Mouse (Mus musculus) retina, postnatal 1 day (tissue): ENCODE results near the gene Atp5g2.
"Not testable (repeated sequence)": the region's sequence is repeated elsewhere in the genome, so short reads cannot be mapped to it uniquely, and the experiment has no call there.

Source experiments
- DNase-seq: peaks from one replicate; pipeline ENCODE4 v3.0.0-alpha.2; 2012

Gene Atp5g2

GRCm38 (mm10) chr15:102665494-102665893, 6.7 kb downstream of the Atp5g2 start:
- DNase-seq: peak; percentile 66

GRCm38 (mm10) chr15:102663825-102664224, 8.3 kb downstream of the Atp5g2 start:
- no peak for DNase-seq

GRCm38 (mm10) chr15:102662601-102663000, 9.6 kb downstream of the Atp5g2 start:
- not testable (repeated sequence) for DNase-seq

GRCm38 (mm10) chr15:102657926-102658381, 14.2 kb downstream of the Atp5g2 start:
- peak; percentile 14 for DNase-seq

- no peak for DNase-seq
Observed at GRCm38 (mm10) chr15:102656658-102657057, 15.5 kb downstream of the Atp5g2 start.

GRCm38 (mm10) chr15:102651928-102652660, 20.1 kb downstream of the Atp5g2 start:
- DNase-seq: not testable (repeated sequence)

- DNase-seq: no peak
Observed at GRCm38 (mm10) chr15:102651107-102651506, 21.0 kb downstream of the Atp5g2 start.

GRCm38 (mm10) chr15:102635817-102636216, 36.3 kb downstream of the Atp5g2 start:
- no peak for DNase-seq

- no peak for DNase-seq
Observed at GRCm38 (mm10) chr15:102634684-102635083, 37.5 kb downstream of the Atp5g2 start.

- DNase-seq: no peak
Observed at GRCm38 (mm10) chr15:102625687-102626055, 46.5 kb downstream of the Atp5g2 start.

- DNase-seq: peak; percentile 99
Observed at GRCm38 (mm10) chr15:102624970-102625686, 47.0 kb downstream of the Atp5g2 start, which contains the start of the genes Gm28047 and Atf7. TSS of gene Gm28047 (minus strand) at chr15:102625067. TSS of gene Atf7 (minus strand) at chr15:102625464.

- peak; percentile 31 for DNase-seq
Observed at GRCm38 (mm10) chr15:102624291-102624969, 47.7 kb downstream of the Atp5g2 start.

GRCm38 (mm10) chr15:102623121-102623520, 49.0 kb downstream of the Atp5g2 start:
- DNase-seq: no peak

GRCm38 (mm10) chr15:102622536-102622935, 49.6 kb downstream of the Atp5g2 start:
- DNase-seq: no peak

GRCm38 (mm10) chr15:102620765-102621164, 51.4 kb downstream of the Atp5g2 start:
- no peak for DNase-seq

GRCm38 (mm10) chr15:102619486-102619885, 52.7 kb downstream of the Atp5g2 start:
- DNase-seq: no peak

- no peak for DNase-seq
Observed at GRCm38 (mm10) chr15:102617654-102618053, 54.5 kb downstream of the Atp5g2 start.

GRCm38 (mm10) chr15:102616174-102616573, 56.0 kb downstream of the Atp5g2 start:
- DNase-seq: no peak

- no peak for DNase-seq
Observed at GRCm38 (mm10) chr15:102614224-102614623, 57.9 kb downstream of the Atp5g2 start.

GRCm38 (mm10) chr15:102612966-102613365, 59.2 kb downstream of the Atp5g2 start:
- no peak for DNase-seq
